Mouse (Mus musculus) bone marrow macrophage, adult 2 months (primary cell): ENCODE data around the gene Rph3al.

Source experiments
- CTCF ChIP-seq: IDR thresholded peaks from 2 replicates; pipeline ENCODE4 v1.5.1; 2012; ENCODE audit warnings: low read depth, mild to moderate bottlenecking, low read length, moderate library complexity
- POLR2A ChIP-seq: IDR thresholded peaks from 2 replicates; pipeline ENCODE4 v1.6.1; 2012; ENCODE audit warnings: mild to moderate bottlenecking, low read depth, low read length, borderline replicate concordance

- TF ChIP-seq POLR2A: no peak
- no peak for TF ChIP-seq CTCF
These were observed 71.4 kb downstream of the Rph3al start for GRCm38 (mm10) chr11:75866861-75867260.
